Mouse (Mus musculus) ES-E14 (cell line): Measurements from ENCODE around the gene Egfem1.

Source experiments
- CHD2 ChIP-seq: IDR thresholded peaks from 2 replicates; pipeline ENCODE4 v1.6.1; 2014; ENCODE audit warnings: mild to moderate bottlenecking, low read depth, low read length, inconsistent platforms
- HCFC1 ChIP-seq: IDR thresholded peaks from 2 replicates; pipeline ENCODE4 v1.6.1; 2012; ENCODE audit warnings: low read length, inconsistent platforms, borderline replicate concordance; ENCODE audit not compliant: insufficient read depth
- MAFK ChIP-seq: IDR thresholded peaks from 2 replicates; pipeline ENCODE4 v1.6.1; 2014; ENCODE audit warnings: mild to moderate bottlenecking, low read depth, low read length, inconsistent platforms; ENCODE audit not compliant: insufficient read depth
- ZC3H11A ChIP-seq: IDR thresholded peaks from 2 replicates; pipeline ENCODE4 v1.6.1; 2012; ENCODE audit warnings: low read depth, mild to moderate bottlenecking, inconsistent platforms, low read length, borderline replicate concordance

GRCm38 (mm10) chr3:29243600-29243999, 161.8 kb downstream of the Egfem1 start:
- TF ChIP-seq MAFK: no peak
- TF ChIP-seq ZC3H11A: no peak
- no peak for TF ChIP-seq HCFC1
- TF ChIP-seq CHD2: no peak
